Mouse (Mus musculus) embryonic fibroblast, embryonic 13.5 days (primary cell): ENCODE results near the gene Zfp982. TPM values are rescaled to one million over a fixed set of nuclear protein-coding genes. Genes with fewer than 3 reads are reported as not detected.
"Not testable (repeated sequence)": the region's sequence is repeated elsewhere in the genome, so short reads cannot be mapped to it uniquely, and the experiment has no call there.

Source experiments
- H3K27ac ChIP-seq: 2 replicates; pipeline ENCODE4 v1.5.1; 2012; ENCODE audit warnings: low read length, control low read depth, inconsistent platforms; ENCODE audit not compliant: insufficient read depth
- H3K4me1 ChIP-seq: 2 replicates; pipeline ENCODE4 v1.6.1; 2011; ENCODE audit warnings: low read length; ENCODE audit not compliant: control insufficient read depth, insufficient read depth
- H3K4me3 ChIP-seq: 2 replicates; pipeline ENCODE4 v1.5.1; 2011; ENCODE audit warnings: mild to moderate bottlenecking, control low read depth, low read length; ENCODE audit not compliant: insufficient read depth
- CTCF ChIP-seq: IDR thresholded peaks from 2 replicates; pipeline ENCODE4 v1.5.1; 2011; ENCODE audit warnings: mild to moderate bottlenecking, control low read depth, low read length, moderate library complexity, borderline replicate concordance; ENCODE audit not compliant: insufficient read depth
- POLR2A ChIP-seq: IDR thresholded peaks from 2 replicates; pipeline ENCODE4 v1.6.1; 2011; ENCODE audit warnings: low read depth, mild to moderate bottlenecking, control low read depth, low read length, moderate library complexity
- polyA plus RNA-seq: library from polyadenylated mRNA; stranded (reverse); fragments of >200 nt; gene quantifications from 2 replicates; pipeline ENCODE4 v1.2.4, GENCODE M21; 2011; ENCODE audit warnings: low read depth; ENCODE audit not compliant: missing spikeins, insufficient read length

Zfp982 gene
- polyA plus RNA-seq, 1 experiment = 8.0 TPM

- Histone ChIP-seq H3K4me3 (no peak overlapping the region), H3K4me1 (no peaks in the 10 kb centered on the region), H3K27ac (no peak overlapping the region)
- no peak for TF ChIP-seq CTCF
- no peak for TF ChIP-seq POLR2A
Measured at GRCm38 (mm10) chr4:147520100-147520499, 27.9 kb downstream of the Zfp982 start.

- Histone ChIP-seq H3K4me1 (no peaks in the 10 kb centered on the region), H3K4me3 (no peak overlapping the region), H3K27ac (no peak overlapping the region)
- no peak for TF ChIP-seq POLR2A
- no peak for TF ChIP-seq CTCF
Measured at GRCm38 (mm10) chr4:147525125-147525524, 32.9 kb downstream of the Zfp982 start.

- H3K4me1 ChIP-seq = no peaks in the 10 kb centered on the region
- no peak overlapping the region for H3K27ac ChIP-seq
- no peak for TF ChIP-seq CTCF
- TF ChIP-seq POLR2A = no peak
- no peak overlapping the region for H3K4me3 ChIP-seq
Measured at GRCm38 (mm10) chr4:147530366-147530765, 38.1 kb downstream of the Zfp982 start.

- H3K27ac ChIP-seq, H3K4me3 ChIP-seq, H3K4me1 ChIP-seq: not testable (repeated sequence)
Measured at GRCm38 (mm10) chr4:147535916-147536315, 43.7 kb downstream of the Zfp982 start.

- no peak for TF ChIP-seq CTCF
- TF ChIP-seq POLR2A = no peak
- Histone ChIP-seq H3K4me3 (no peak overlapping the region), H3K27ac (no peak overlapping the region), H3K4me1 (no peaks in the 10 kb centered on the region)
Measured at GRCm38 (mm10) chr4:147537702-147538101, 45.5 kb downstream of the Zfp982 start.

- H3K4me1 ChIP-seq, H3K27ac ChIP-seq, H3K4me3 ChIP-seq: not testable (repeated sequence)
Measured at GRCm38 (mm10) chr4:147539918-147540317, 47.7 kb downstream of the Zfp982 start, which contains the start of gene Gm16503. Gm16503 (plus strand) TSS chr4:147540218.

- no peak overlapping the region for H3K27ac ChIP-seq
- H3K4me3 ChIP-seq = no peak overlapping the region
- TF ChIP-seq POLR2A (no peak), CTCF (no peak)
- H3K4me1 ChIP-seq = no peaks in the 10 kb centered on the region
Measured at GRCm38 (mm10) chr4:147541105-147541504, 48.9 kb downstream of the Zfp982 start.

GRCm38 (mm10) chr4:147553071-147553470 is 60.9 kb downstream of the Zfp982 start, which contains the start of gene Zfp985:
Zfp985 (plus strand) TSS chr4:147553277.
- not testable (repeated sequence) for H3K4me1 ChIP-seq, H3K4me3 ChIP-seq, H3K27ac ChIP-seq

GRCm38 (mm10) chr4:147554361-147554760 is 62.1 kb downstream of the Zfp982 start:
- not testable (repeated sequence) for H3K4me1 ChIP-seq, H3K27ac ChIP-seq, H3K4me3 ChIP-seq

GRCm38 (mm10) chr4:147556921-147557320 is 64.7 kb downstream of the Zfp982 start:
- not testable (repeated sequence) for H3K4me3 ChIP-seq, H3K27ac ChIP-seq, H3K4me1 ChIP-seq

- H3K4me3 ChIP-seq, H3K27ac ChIP-seq, H3K4me1 ChIP-seq: not testable (repeated sequence)
Measured at GRCm38 (mm10) chr4:147558011-147558410, 65.8 kb downstream of the Zfp982 start.

GRCm38 (mm10) chr4:147559096-147559495 is 66.9 kb downstream of the Zfp982 start:
- not testable (repeated sequence) for H3K4me1 ChIP-seq, H3K4me3 ChIP-seq, H3K27ac ChIP-seq

Other genes starting within 250 kb of the Zfp982 start
- not detected in 2 replicates for gene Zfp988, start 186.7 kb upstream of the Zfp982 start, polyA plus RNA-seq
- gene Zfp978, start 131.1 kb upstream of the Zfp982 start, polyA plus RNA-seq = not detected in 2 replicates
- gene Gm16503, start 47.8 kb downstream of the Zfp982 start, polyA plus RNA-seq = 0.20 and 0.21 TPM in 2 replicates
- gene Zfp985, start 60.9 kb downstream of the Zfp982 start, polyA plus RNA-seq = 0.51 TPM in 1 of 2 replicates, not detected in the other
- 1.2 and 2.4 TPM in 2 replicates for gene Zfp979, start 150.1 kb downstream of the Zfp982 start, polyA plus RNA-seq
- gene Zfp534, start 210.1 kb downstream of the Zfp982 start, polyA plus RNA-seq = not detected in 2 replicates